Mouse (Mus musculus): ENCODE measurements at regions not wholly inside any gene's neighbourhood (a gene's known extent, or its start where the extent isn't known, plus 50 kb on each side); places are given as distances from the start of the nearest gene placed in this dataset.

- no peak for TF ChIP-seq SRF (IDR thresholded peaks at IDR 0.05; ENCODE audit: control insufficient read depth, insufficient read length, low read depth)
- no peak for TF ChIP-seq E2F4 (IDR thresholded peaks at IDR 0.05; ENCODE audit: insufficient read depth)
- no peak for TF ChIP-seq TCF12 (IDR thresholded peaks at IDR 0.05; ENCODE audit: insufficient read depth, poor library complexity, severe bottlenecking)
- TF ChIP-seq POLR2A (IDR thresholded peaks at IDR 0.05; ENCODE audit: insufficient read length, low read depth): no peak
- no peak for TF ChIP-seq CEBPB (IDR thresholded peaks at IDR 0.05; ENCODE audit: insufficient read depth, poor library complexity, severe bottlenecking)
- TF ChIP-seq REST (IDR thresholded peaks at IDR 0.05; ENCODE audit: insufficient read depth, insufficient read length): no peak
- TF ChIP-seq MAX (IDR thresholded peaks at IDR 0.05; ENCODE audit: low read depth): no peak
- TF ChIP-seq USF1 (IDR thresholded peaks at IDR 0.05; ENCODE audit: low read depth): no peak
- no peak for TF ChIP-seq POLR2AphosphoS2 (IDR thresholded peaks at IDR 0.05; ENCODE audit: insufficient read length, low read depth)
- no peak for TF ChIP-seq TCF3 (IDR thresholded peaks at IDR 0.05; ENCODE audit: insufficient read length, low read depth)
- TF ChIP-seq MYOD1 (IDR thresholded peaks at IDR 0.05; ENCODE audit: control insufficient read depth in 1 of 3, insufficient read length in 2 of 3, low read depth in 2 of 3): no peak
- TF ChIP-seq MYOG (IDR thresholded peaks at IDR 0.05; ENCODE audit: control insufficient read depth in 1 of 3, insufficient read depth in 1 of 3, insufficient read length in 2 of 3, low read depth in 2 of 3): no peak
- no peak overlapping the region for H3K4me3 ChIP-seq
- no peaks in the 10 kb centered on the region for H3K36me3 ChIP-seq (ENCODE audit: control insufficient read depth, insufficient read depth)
- no peaks in the 10 kb centered on the region for H3K27me3 ChIP-seq (ENCODE audit: control insufficient read depth, insufficient read depth, insufficient read length)
- no peak overlapping the region for H3ac ChIP-seq (ENCODE audit: control insufficient read depth, insufficient read length)
- no peaks in the 10 kb centered on the region for H3K79me2 ChIP-seq (ENCODE audit: control insufficient read depth, insufficient read depth)
- no peak overlapping the region for H3K4me2 ChIP-seq (ENCODE audit: low read depth)
These were observed 407.4 kb downstream of the Fam84a start for GRCm38 (mm10) chr12:13744323-13744931.

GRCm38 (mm10) chr12:13729901-13730637 lies 421.8 kb downstream of the Fam84a start:
- H3ac ChIP-seq (ENCODE audit: control insufficient read depth, insufficient read length): no peak overlapping the region
- H3K27me3 ChIP-seq (ENCODE audit: control insufficient read depth, insufficient read depth, insufficient read length): no peaks in the 10 kb centered on the region

GRCm38 (mm10) chr12:13728986-13729385 lies 422.9 kb downstream of the Fam84a start:
- Histone ChIP-seq H3K36me3 (ENCODE audit: control insufficient read depth, insufficient read depth) (no peaks in the 10 kb centered on the region), H3K4me2 (ENCODE audit: low read depth) (no peak overlapping the region)

More at GRCm38 (mm10) chr12:13729901-13730637, 421.8 kb downstream of the Fam84a start:
- Histone ChIP-seq H3K79me2 (ENCODE audit: control insufficient read depth, insufficient read depth) (no peaks in the 10 kb centered on the region), H3K4me2 (ENCODE audit: low read depth) (no peak overlapping the region), H3K4me3 (no peak overlapping the region), H3K36me3 (ENCODE audit: control insufficient read depth, insufficient read depth) (no peaks in the 10 kb centered on the region)
- TF ChIP-seq TCF12 (IDR thresholded peaks at IDR 0.05; ENCODE audit: insufficient read depth, poor library complexity, severe bottlenecking) (no peak), MYOG (IDR thresholded peaks at IDR 0.05; ENCODE audit: control insufficient read depth in 1 of 3, insufficient read depth in 1 of 3, insufficient read length in 2 of 3, low read depth in 2 of 3) (no peak), TCF3 (IDR thresholded peaks at IDR 0.05; ENCODE audit: insufficient read length, low read depth) (no peak), E2F4 (IDR thresholded peaks at IDR 0.05; ENCODE audit: insufficient read depth) (no peak), MYOD1 (IDR thresholded peaks at IDR 0.05; ENCODE audit: control insufficient read depth in 1 of 3, insufficient read length in 2 of 3, low read depth in 2 of 3) (no peak), SRF (IDR thresholded peaks at IDR 0.05; ENCODE audit: control insufficient read depth, insufficient read length, low read depth) (no peak), MAX (IDR thresholded peaks at IDR 0.05; ENCODE audit: low read depth) (no peak), CEBPB (IDR thresholded peaks at IDR 0.05; ENCODE audit: insufficient read depth, poor library complexity, severe bottlenecking) (no peak), USF1 (IDR thresholded peaks at IDR 0.05; ENCODE audit: low read depth) (no peak), POLR2A (IDR thresholded peaks at IDR 0.05; ENCODE audit: insufficient read length, low read depth) (no peak), REST (IDR thresholded peaks at IDR 0.05; ENCODE audit: insufficient read depth, insufficient read length) (no peak), POLR2AphosphoS2 (IDR thresholded peaks at IDR 0.05; ENCODE audit: insufficient read length, low read depth) (no peak)

GRCm38 (mm10) chr12:13724511-13724910 lies 427.3 kb downstream of the Fam84a start:
- Histone ChIP-seq H3K79me2 (ENCODE audit: control insufficient read depth, insufficient read depth) (no peaks in the 10 kb centered on the region), H3K4me3 (no peak overlapping the region), H3K4me2 (ENCODE audit: low read depth) (no peak overlapping the region), H3ac (ENCODE audit: control insufficient read depth, insufficient read length) (no peak overlapping the region), H3K36me3 (ENCODE audit: control insufficient read depth, insufficient read depth) (no peaks in the 10 kb centered on the region), H3K27me3 (ENCODE audit: control insufficient read depth, insufficient read depth, insufficient read length) (no peaks in the 10 kb centered on the region)
- TF ChIP-seq TCF12 (IDR thresholded peaks at IDR 0.05; ENCODE audit: insufficient read depth, poor library complexity, severe bottlenecking) (no peak), POLR2AphosphoS2 (IDR thresholded peaks at IDR 0.05; ENCODE audit: insufficient read length, low read depth) (no peak), TCF3 (IDR thresholded peaks at IDR 0.05; ENCODE audit: insufficient read length, low read depth) (no peak), E2F4 (IDR thresholded peaks at IDR 0.05; ENCODE audit: insufficient read depth) (no peak), REST (IDR thresholded peaks at IDR 0.05; ENCODE audit: insufficient read depth, insufficient read length) (no peak), SRF (IDR thresholded peaks at IDR 0.05; ENCODE audit: control insufficient read depth, insufficient read length, low read depth) (no peak), MYOD1 (IDR thresholded peaks at IDR 0.05; ENCODE audit: control insufficient read depth in 1 of 3, insufficient read length in 2 of 3, low read depth in 2 of 3) (no peak), POLR2A (IDR thresholded peaks at IDR 0.05; ENCODE audit: insufficient read length, low read depth) (no peak), MAX (IDR thresholded peaks at IDR 0.05; ENCODE audit: low read depth) (no peak), CEBPB (IDR thresholded peaks at IDR 0.05; ENCODE audit: insufficient read depth, poor library complexity, severe bottlenecking) (no peak), MYOG (IDR thresholded peaks at IDR 0.05; ENCODE audit: control insufficient read depth in 1 of 3, insufficient read depth in 1 of 3, insufficient read length in 2 of 3, low read depth in 2 of 3) (no peak), USF1 (IDR thresholded peaks at IDR 0.05; ENCODE audit: low read depth) (no peak)

More at GRCm38 (mm10) chr12:13728986-13729385, 422.9 kb downstream of the Fam84a start:
- no peaks in the 10 kb centered on the region for H3K79me2 ChIP-seq (ENCODE audit: control insufficient read depth, insufficient read depth)
- H3K27me3 ChIP-seq (ENCODE audit: control insufficient read depth, insufficient read depth, insufficient read length): no peaks in the 10 kb centered on the region
- TF ChIP-seq TCF3 (IDR thresholded peaks at IDR 0.05; ENCODE audit: insufficient read length, low read depth): no peak
- no peak for TF ChIP-seq E2F4 (IDR thresholded peaks at IDR 0.05; ENCODE audit: insufficient read depth)
- TF ChIP-seq SRF (IDR thresholded peaks at IDR 0.05; ENCODE audit: control insufficient read depth, insufficient read length, low read depth): no peak
- no peak for TF ChIP-seq USF1 (IDR thresholded peaks at IDR 0.05; ENCODE audit: low read depth)
- TF ChIP-seq TCF12 (IDR thresholded peaks at IDR 0.05; ENCODE audit: insufficient read depth, poor library complexity, severe bottlenecking): no peak
- no peak for TF ChIP-seq POLR2A (IDR thresholded peaks at IDR 0.05; ENCODE audit: insufficient read length, low read depth)
- no peak for TF ChIP-seq MYOG (IDR thresholded peaks at IDR 0.05; ENCODE audit: control insufficient read depth in 1 of 3, insufficient read depth in 1 of 3, insufficient read length in 2 of 3, low read depth in 2 of 3)
- TF ChIP-seq CEBPB (IDR thresholded peaks at IDR 0.05; ENCODE audit: insufficient read depth, poor library complexity, severe bottlenecking): no peak
- no peak for TF ChIP-seq MAX (IDR thresholded peaks at IDR 0.05; ENCODE audit: low read depth)
- TF ChIP-seq POLR2AphosphoS2 (IDR thresholded peaks at IDR 0.05; ENCODE audit: insufficient read length, low read depth): no peak
- no peak for TF ChIP-seq MYOD1 (IDR thresholded peaks at IDR 0.05; ENCODE audit: control insufficient read depth in 1 of 3, insufficient read length in 2 of 3, low read depth in 2 of 3)
- TF ChIP-seq REST (IDR thresholded peaks at IDR 0.05; ENCODE audit: insufficient read depth, insufficient read length): no peak
- no peak overlapping the region for H3ac ChIP-seq (ENCODE audit: control insufficient read depth, insufficient read length)
- no peak overlapping the region for H3K4me3 ChIP-seq
